Mouse (Mus musculus): ENCODE measurements around the gene Hist1h2ao.
"Not testable (repeated sequence)": the region's sequence is repeated elsewhere in the genome, so short reads cannot be mapped to it uniquely, and the experiment has no call there.

Gene Hist1h2ao

DNA sequence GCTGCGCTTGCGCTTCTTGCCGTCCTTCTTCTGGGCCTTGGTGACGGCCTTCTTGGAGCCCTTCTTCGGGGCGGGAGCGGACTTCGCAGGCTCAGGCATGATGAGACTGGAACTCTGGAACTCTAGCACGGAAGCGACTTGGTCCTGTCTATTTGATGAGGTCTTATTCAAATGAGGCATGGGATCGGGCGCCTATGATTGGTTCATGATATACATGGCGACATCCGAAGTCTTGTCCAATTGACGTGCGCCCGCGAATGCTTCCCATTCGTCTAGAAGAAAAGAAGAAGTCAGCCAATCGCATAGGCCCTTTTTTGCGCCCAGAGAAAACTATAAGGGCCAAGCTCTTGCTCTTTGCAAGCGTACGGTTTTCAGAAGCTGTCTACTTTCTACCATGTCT lies at the start of gene Hist1h2ao, which contains the start of gene Hist1h2bq:
Hist1h2ao (plus strand) TSS at position 393 of the 400 bp plus-strand sequence.
Hist1h2bq (minus strand) TSS at position 125 of the 400 bp plus-strand sequence.
- in situ Hi-C loops (cut with MboI; ENCODE audit: low sequenced_read_pairs) = not testable (repeated sequence)

DNA sequence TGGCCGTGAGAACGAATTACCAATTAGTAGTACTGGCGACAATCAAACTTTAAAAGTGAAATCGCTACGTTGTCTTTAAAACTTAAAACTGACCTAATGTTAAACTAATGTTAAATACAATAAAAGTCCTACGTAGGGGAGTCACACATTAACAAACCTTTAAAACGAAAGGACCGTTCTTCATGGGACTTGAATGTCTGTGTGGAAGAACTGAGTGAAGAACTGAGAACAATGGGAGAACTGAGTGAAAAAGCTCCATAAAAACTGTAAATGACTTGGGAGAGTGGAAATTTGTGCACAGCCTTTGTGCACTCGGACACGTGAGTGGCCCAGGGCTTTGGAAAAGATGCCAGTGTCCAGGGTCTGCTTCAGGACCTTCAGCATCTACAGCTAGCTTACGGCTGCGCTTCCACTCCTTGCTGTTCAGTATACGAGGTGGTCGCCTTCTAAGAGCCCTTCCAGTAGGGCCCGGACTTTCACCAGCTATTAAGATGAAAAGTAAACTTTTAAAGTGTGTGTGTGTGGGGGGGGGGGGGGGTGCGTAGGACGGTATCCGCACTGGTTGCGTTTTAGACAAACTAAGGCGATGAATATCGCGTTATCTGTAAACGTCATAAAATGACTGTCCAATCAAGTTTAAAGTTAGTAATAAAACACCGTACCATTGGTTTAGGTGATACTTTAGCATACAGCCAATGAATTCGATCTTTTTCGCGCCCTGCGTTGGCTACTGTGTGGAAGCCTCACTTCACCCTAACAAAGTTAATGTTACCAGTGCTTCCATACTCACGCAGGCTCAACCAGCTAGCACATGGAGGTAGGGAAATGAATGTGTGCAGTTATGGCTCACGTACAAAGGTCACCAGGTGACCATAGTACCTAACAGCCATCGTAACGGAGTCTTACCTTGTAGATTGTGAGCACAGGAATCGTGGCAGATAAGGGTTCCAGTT lies 31.2 kb upstream of the Hist1h2ao start:
- in situ Hi-C loops (cut with MboI; ENCODE audit: low sequenced_read_pairs) = loop anchor here (25.0 kb wide), 1 partner anchor 1783 kb away; the partner anchor contains the start of genes Hist1h1d, Hist1h2ad, Hist1h2ae and Hist1h2bf

DNA sequence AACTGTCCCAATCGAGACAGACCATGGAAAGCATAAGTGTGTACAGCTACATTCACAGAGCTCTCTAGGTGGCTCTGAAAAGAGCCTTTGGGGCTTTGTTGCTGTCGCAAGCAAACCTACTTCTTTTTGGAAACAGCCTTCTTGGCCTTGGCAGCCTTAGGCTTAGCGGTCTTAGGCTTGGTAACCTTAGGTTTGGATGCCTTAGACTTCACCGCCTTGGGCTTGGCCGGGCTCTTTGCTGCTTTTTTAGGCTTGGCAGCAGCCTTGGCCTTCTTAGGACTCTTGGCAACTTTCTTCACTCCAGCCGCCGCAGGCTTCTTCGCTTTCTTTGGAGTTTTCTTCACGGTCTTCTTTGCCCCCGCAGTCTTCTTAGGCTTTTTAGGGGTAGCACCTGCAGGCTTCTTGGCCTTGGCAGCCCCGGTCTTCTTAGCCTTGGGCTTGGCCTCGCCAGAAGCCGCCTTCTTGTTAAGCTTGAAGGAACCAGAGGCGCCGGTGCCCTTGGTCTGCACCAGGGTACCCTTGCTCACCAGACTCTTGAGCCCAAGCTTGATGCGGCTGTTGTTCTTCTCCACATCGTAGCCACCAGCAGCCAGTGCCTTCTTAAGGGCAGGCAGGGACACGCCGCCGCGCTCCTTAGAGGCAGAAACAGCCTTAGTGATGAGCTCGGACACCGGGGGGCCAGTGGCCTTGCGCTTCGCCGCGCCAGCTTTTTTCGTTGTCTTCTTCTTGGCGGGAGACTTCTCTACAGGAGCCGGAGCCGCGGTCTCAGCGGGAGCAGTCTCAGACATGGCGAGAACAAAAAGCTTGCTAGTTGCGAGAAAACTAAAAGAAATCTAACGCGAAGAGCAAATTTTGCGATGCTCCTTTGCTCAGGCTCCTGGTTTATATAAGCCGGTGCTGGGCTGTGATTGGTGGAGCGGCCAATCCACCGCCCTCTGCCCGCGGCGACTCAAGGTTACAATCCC lies 30.2 kb upstream of the Hist1h2ao start, which contains the start of gene Hist1h1b:
Hist1h1b (minus strand) TSS at position 859 of the 965 bp plus-strand sequence.
- in situ Hi-C loops (cut with MboI; ENCODE audit: low sequenced_read_pairs) = loop anchor here (25.0 kb wide), 1 partner anchor 1782 kb away; the partner anchor contains the start of genes Hist1h1d, Hist1h2ad, Hist1h2ae and Hist1h2bf

DNA sequence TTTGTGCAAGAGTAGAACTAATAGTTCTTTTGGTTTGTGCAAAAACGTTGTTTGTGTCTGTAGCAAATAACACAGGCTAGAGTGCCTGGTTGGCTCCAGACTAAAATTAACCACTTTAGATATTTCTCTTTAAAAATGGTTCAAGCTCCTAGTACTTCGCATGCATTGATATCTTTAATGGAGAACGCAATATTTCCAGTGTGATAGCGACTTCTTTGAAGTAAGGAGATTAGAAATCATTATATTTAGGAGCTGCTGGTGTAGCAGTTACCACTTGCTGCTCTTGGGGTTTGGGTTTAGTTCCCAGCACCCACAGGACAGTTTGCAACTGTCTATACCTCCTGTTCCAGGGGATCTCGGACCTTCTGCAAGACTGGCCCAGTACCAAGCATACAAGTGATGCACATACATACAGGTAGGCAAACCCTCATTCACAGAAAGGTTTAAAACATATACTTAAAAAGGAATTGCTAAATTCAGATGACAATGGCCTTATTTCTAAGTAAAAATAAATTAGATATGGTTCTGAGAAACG lies 29.2 kb upstream of the Hist1h2ao start:
- in situ Hi-C loops (cut with MboI; ENCODE audit: low sequenced_read_pairs) = loop anchor here (25.0 kb wide), 1 partner anchor 1781 kb away; the partner anchor contains the start of genes Hist1h1d, Hist1h2ad, Hist1h2ae and Hist1h2bf

DNA sequence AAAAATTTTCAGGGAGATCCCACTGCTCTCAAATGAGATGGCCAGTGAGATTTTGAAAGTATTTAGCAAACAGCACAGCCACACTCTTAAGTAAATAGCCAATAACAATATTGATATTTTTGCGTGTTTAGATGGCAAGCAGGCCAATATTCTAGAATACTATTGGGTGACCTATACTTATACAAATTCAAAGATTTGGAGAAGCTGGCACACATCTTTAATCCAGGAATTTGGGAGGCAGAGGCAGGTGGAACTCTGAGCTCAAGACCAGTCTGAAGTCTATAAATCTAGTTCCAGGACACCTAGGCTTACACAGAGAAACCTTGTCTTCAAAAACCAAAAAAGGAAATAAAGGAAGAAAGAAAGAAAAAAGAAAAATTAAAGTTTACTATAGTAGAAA lies 28.6 kb upstream of the Hist1h2ao start:
- in situ Hi-C loops (cut with MboI; ENCODE audit: low sequenced_read_pairs) = loop anchor here (25.0 kb wide), 1 partner anchor 1781 kb away; the partner anchor contains the start of genes Hist1h1d, Hist1h2ad, Hist1h2ae and Hist1h2bf

DNA sequence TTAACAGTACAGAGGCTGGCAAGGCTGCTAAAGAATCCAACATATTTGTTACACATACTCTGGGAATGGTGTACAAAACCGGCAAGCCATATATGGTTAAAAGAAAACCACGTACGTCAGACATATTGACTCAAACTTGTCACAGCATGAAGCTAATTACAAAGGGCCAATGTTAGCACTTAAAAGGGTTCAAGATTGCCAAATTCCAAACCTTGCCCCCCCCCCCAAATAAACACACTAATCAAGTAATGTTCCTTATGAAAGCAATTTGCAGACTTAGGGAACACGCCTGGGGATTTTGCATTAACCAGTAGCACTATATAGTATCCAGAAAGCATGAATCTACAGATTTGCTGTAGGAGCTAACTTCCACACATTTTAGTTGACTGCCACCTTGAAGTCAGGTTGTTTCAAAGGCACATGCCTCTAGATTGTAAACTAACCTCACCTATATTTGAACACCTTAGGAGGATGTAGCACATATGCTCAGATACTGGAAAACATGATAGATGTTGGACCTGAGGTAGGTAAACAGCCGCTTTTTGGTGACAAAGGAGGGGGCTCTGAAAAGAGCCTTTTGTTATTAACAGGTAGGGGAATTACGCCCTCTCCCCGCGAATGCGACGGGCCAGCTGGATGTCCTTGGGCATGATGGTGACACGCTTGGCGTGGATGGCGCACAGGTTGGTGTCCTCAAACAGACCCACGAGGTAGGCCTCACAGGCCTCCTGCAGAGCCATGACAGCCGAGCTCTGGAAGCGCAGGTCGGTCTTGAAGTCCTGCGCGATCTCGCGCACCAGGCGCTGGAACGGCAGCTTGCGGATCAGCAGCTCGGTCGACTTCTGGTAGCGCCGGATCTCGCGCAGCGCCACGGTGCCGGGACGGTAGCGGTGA lies 27.7 kb upstream of the Hist1h2ao start:
- in situ Hi-C loops (cut with MboI; ENCODE audit: low sequenced_read_pairs) = loop anchor here (25.0 kb wide), 1 partner anchor 1780 kb away; the partner anchor contains the start of genes Hist1h1d, Hist1h2ad, Hist1h2ae and Hist1h2bf

DNA sequence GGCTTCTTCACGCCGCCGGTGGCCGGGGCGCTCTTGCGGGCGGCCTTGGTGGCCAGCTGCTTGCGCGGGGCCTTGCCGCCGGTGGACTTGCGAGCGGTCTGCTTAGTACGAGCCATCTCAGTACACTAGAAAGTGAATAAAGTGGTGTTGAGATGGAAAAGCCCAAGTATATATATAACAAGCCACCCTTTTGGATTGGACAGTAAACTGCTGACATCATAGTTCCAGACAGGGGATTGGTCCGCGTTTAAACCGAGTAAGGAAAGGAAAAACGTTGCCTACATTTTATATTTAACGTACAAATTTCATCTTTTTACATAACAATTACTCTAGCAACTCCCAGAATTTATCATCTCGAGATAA lies 27.0 kb upstream of the Hist1h2ao start, which contains the start of gene Hist1h3i:
Hist1h3i (minus strand) TSS at position 116 of the 363 bp plus-strand sequence.
- in situ Hi-C loops (cut with MboI; ENCODE audit: low sequenced_read_pairs) = loop anchor here (25.0 kb wide), 1 partner anchor 1779 kb away; the partner anchor contains the start of genes Hist1h1d, Hist1h2ad, Hist1h2ae and Hist1h2bf

DNA sequence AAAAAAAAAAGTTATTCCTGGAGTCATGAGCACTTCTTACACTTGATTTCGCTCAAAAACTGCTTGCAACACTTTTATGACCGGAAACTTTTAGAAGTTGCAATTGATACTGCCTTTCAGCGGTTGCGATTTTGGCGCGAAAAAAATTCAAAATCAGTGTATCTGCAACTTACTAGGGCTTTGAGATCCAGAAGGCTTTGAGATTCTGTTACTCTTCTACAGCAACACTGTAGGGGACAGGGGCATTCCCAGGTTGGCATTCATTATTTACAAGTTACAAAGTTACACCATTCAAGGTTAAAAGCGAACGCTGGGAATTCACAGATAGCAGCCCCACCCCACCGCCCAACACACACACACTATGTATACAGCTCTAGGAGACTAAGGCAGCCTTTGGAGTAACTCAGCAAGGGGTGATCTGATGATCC lies 26.5 kb upstream of the Hist1h2ao start:
- in situ Hi-C loops (cut with MboI; ENCODE audit: low sequenced_read_pairs) = loop anchor here (25.0 kb wide), 1 partner anchor 1779 kb away; the partner anchor contains the start of genes Hist1h1d, Hist1h2ad, Hist1h2ae and Hist1h2bf

DNA sequence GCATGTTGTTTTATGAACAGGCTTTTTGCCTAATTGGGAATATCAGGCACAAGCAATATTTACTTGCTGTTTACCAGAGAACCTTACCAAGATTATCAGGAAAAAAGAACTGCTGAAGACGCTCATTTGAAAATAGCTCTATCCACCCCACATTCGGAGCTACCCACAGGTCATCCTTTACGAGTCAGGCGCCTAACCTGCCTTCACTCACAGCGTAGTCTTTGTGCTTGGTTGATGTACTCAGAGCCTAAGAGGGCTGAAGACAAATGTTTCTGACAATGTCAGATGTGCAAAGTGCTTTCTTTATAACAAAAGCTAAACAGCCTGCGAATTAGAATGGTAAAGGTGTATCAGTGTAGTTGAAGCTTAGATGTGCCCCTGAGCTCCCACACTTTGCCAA lies 26.0 kb upstream of the Hist1h2ao start:
- in situ Hi-C loops (cut with MboI; ENCODE audit: low sequenced_read_pairs) = loop anchor here (25.0 kb wide), 1 partner anchor 1778 kb away; the partner anchor contains the start of genes Hist1h1d, Hist1h2ad, Hist1h2ae and Hist1h2bf

DNA sequence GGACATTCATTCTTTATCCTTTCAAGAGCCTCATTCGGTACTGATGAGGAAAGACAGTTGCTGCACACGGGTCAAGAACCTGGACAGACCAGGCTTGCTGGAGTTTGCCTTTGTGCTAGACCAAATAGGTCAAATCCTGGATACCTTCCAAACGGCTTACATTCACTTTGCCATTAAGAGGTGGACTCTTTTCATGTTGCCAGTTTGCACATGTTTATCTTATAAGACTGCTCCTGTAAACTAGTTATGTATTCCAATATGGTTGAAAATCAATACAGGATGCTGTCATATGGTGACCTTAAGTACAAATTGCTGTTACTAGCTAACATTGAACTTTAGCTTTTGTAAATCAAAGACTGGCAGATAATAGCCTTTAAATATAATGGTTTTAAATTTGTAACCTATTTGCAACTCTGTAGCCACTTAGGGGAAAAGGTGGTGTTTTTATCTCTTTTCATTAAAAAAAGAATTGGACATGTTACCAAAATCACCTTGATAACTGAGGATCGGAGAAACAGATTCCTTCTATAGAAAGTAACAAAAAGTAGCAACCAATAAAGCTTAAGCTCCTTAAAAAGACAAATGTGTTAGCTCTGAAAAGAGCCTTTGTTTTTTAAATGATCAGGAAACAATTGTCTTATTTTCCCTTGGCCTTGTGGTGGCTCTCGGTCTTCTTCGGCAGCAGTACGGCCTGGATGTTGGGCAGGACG lies 23.9 kb upstream of the Hist1h2ao start:
- in situ Hi-C loops (cut with MboI; ENCODE audit: low sequenced_read_pairs) = loop anchor here (25.0 kb wide), 1 partner anchor 1776 kb away; the partner anchor contains the start of genes Hist1h1d, Hist1h2ad, Hist1h2ae and Hist1h2bf

DNA sequence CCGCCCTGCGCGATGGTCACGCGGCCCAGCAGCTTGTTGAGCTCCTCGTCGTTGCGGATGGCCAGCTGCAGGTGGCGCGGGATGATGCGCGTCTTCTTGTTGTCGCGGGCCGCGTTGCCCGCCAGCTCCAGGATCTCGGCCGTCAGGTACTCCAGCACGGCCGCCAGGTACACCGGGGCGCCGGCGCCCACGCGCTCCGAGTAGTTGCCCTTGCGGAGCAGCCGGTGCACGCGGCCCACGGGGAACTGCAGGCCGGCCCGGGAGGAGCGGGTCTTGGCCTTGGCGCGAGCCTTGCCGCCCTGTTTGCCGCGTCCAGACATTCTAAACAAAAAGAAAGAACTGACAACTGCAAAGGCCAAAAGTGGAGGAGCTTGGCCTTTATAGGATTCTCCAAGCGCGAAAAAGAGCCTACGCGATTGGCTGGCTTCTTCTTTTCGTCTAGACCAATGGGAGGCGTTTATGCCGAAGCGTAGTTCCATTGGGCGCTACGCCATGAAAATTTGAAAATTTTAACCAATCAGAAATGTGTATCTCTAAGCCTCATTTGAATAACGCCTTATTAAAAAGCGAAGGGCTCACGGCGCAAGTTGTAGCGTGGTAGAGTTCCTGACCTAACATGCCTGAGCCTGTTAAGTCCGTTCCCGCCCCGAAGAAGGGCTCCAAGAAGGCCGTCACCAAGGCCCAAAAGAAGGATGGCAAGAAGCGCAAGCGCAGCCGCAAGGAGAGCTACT lies 23.2 kb upstream of the Hist1h2ao start, which contains the start of the genes Hist1h2an and Hist1h2bp:
Hist1h2an (minus strand) TSS at position 320 of the 731 bp plus-strand sequence.
Hist1h2bp (plus strand) TSS at position 563 of the 731 bp plus-strand sequence.
- in situ Hi-C loops (cut with MboI; ENCODE audit: low sequenced_read_pairs) = loop anchor here (25.0 kb wide), 1 partner anchor 1775 kb away; the partner anchor contains the start of genes Hist1h1d, Hist1h2ad, Hist1h2ae and Hist1h2bf

DNA sequence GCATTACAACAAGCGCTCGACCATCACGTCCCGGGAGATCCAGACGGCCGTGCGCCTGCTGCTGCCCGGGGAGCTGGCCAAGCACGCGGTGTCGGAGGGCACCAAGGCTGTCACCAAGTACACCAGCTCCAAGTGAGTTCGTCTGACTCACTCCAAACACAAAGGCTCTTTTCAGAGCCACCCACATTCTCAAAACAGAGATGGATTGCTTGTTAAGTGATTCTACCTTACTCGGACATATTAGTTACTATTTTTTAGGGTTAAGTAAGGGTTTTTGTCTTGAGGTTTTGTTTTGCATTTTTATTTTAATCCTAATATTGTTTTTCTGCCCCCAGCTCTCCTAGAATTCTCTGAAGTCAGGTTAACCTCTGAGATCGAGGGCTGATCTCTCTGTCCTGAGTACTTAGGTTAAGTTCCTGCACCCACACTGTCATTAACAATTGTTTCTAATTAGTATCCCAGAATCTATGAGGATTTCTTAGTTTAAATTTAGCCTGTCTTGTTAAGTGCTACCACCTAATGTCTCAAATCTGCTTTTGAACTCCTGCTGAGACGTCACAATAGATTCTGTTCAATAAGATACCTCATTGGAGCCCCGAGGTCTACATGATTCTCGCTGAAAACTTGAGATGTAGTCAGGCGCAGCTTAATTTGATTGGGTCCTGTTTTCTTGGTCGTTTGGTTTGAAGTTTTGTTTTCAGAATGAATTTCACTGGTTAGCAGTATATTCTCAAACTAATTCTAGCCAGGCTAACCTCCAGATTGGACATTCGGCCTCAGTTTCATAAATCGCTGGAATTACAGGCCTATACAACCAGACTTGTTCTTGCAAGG lies 22.3 kb upstream of the Hist1h2ao start:
- in situ Hi-C loops (cut with MboI; ENCODE audit: low sequenced_read_pairs) = loop anchor here (25.0 kb wide), 1 partner anchor 1774 kb away; the partner anchor contains the start of genes Hist1h1d, Hist1h2ad, Hist1h2ae and Hist1h2bf

DNA sequence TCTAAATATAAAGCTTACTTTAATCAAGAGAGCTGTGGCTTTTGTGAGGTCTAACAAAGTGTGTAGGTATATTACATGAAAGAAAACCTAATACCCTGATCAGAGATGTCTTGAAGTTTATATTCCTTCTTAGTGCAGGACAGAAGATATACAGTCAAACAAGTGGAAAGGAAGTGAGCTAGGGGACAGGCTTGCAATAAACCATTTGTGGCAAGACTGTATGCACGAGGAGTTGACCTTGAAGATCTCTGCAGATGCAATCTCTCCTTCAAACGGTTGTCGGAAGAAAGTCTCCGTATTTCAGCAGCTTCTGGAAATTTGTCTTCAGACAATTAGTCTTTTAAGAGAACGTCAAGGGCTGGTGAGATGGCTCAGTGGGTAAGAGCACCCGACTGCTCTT lies 20.3 kb upstream of the Hist1h2ao start:
- in situ Hi-C loops (cut with MboI; ENCODE audit: low sequenced_read_pairs) = loop anchor here (25.0 kb wide), 1 partner anchor 1772 kb away; the partner anchor contains the start of genes Hist1h1d, Hist1h2ad, Hist1h2ae and Hist1h2bf

DNA sequence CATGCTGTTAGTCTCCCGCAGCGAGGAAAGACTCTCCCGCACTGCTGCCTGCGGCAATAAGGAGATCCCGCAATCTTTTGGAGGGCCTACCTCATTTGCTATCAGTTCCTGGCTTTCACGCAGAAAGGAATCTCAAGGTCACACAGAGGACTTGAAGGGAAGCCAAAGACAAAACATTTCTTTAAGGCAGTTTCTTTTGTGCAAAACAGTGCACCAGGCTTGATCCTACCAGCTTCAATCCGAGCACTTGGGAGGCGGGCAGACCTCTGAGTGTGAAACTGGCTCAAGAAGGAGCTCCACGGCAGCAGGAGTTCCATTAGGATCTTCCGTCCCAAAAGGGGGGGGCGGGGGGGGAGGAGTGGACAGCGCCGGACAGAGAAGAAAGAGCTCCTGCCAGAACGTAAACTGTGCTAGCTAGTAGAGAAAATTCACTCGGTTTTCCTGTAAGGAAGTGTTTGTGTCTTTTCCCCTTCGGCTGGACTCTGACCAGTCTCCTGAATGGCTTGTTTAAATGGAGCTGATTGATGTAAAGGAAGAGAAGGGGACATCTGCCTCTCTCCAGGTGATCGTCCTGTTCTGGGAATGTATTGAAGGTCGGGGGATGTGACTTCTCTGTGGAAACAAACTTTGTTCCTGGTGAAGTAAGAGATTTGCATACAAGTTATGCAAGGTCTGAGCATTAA lies 19.5 kb upstream of the Hist1h2ao start:
- in situ Hi-C loops (cut with MboI; ENCODE audit: low sequenced_read_pairs) = loop anchor here (25.0 kb wide), 1 partner anchor 1772 kb away; the partner anchor contains the start of genes Hist1h1d, Hist1h2ad, Hist1h2ae and Hist1h2bf

DNA sequence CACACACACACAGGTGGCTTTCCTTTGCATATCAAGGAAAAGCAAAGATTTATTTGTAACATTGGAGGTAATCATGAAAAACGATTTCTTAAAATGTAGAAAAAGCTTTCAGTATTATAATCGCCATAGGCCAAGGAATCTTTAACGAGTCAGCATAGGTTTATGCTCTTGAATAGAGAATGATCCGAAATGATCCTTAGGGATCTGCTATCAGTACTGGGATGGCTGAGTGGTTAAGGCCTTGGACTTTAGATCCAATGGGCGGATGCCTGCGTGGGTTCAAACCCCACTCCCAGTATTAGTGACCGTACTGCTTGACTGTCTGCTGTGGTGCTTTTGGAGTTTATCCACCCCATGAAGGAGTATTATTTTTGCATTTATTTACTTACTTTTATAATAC lies 14.7 kb upstream of the Hist1h2ao start:
- in situ Hi-C loops (cut with MboI; ENCODE audit: low sequenced_read_pairs) = loop anchor here (25.0 kb wide), 1 partner anchor 1767 kb away; the partner anchor contains the start of genes Hist1h1d, Hist1h2ad, Hist1h2ae and Hist1h2bf

All from CH12F3 (cell line).